Mouse (Mus musculus) embryo, embryonic 10 days (tissue): Measurements from ENCODE around the gene Loxl3.
A peak's percentile ranks its signal among the peaks of the same experiment; 100 is the strongest.

Source experiments
- DNase-seq: peaks from one replicate; pipeline ENCODE4 v3.0.0-alpha.2; 2015; ENCODE audit warnings: low spot score

Loxl3 gene

GRCm38 (mm10) chr6:83033249-83034185 lies at the start of gene Loxl3, which contains the start of gene Dok1:
Loxl3 (plus strand) TSS chr6:83034173.
Dok1 (minus strand) TSS chr6:83033471.
- peak; percentile 86 for DNase-seq

- peak; percentile 82 for DNase-seq
Measured at GRCm38 (mm10) chr6:82987411-82987971, 46.5 kb upstream of the Loxl3 start.

GRCm38 (mm10) chr6:82993696-82994095 lies 40.3 kb upstream of the Loxl3 start:
- DNase-seq = no peak

- no peak for DNase-seq
Measured at GRCm38 (mm10) chr6:82994372-82994771, 39.6 kb upstream of the Loxl3 start.

- DNase-seq = peak; percentile 98
Measured at GRCm38 (mm10) chr6:82996740-82997315, 37.1 kb upstream of the Loxl3 start.

- DNase-seq = peak; percentile 49
Measured at GRCm38 (mm10) chr6:82997511-82998102, 36.4 kb upstream of the Loxl3 start.

GRCm38 (mm10) chr6:82998326-82998725 lies 35.6 kb upstream of the Loxl3 start:
- DNase-seq = no peak

- no peak for DNase-seq
Measured at GRCm38 (mm10) chr6:82999986-83000385, 34.0 kb upstream of the Loxl3 start.

- no peak for DNase-seq
Measured at GRCm38 (mm10) chr6:83003082-83003481, 30.9 kb upstream of the Loxl3 start.

- no peak for DNase-seq
Measured at GRCm38 (mm10) chr6:83003850-83004249, 30.1 kb upstream of the Loxl3 start.

- no peak for DNase-seq
Measured at GRCm38 (mm10) chr6:83004309-83004708, 29.7 kb upstream of the Loxl3 start.

DNA sequence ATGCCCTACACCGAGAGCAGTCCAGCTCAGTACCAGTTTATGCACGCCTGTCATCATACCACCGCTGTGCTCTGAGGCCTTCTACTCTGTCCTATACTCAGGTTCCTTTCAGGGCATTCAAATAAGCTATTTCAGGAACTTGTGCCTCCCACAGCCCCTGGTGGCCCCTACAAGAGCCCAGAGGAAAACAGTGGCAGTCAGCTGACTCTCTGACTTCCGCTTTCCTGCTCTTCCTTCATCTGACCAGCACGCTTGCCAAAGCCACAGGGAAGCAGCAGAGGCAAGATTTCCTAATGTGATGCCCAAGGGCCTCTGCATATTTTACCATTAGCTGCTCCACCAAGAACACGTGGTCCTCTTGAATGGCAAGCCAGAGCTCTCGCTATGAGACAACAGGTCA lies 29.1 kb upstream of the Loxl3 start:
- DNase-seq = no peak

GRCm38 (mm10) chr6:83005444-83006011 lies 28.4 kb upstream of the Loxl3 start:
- DNase-seq = no peak

DNA sequence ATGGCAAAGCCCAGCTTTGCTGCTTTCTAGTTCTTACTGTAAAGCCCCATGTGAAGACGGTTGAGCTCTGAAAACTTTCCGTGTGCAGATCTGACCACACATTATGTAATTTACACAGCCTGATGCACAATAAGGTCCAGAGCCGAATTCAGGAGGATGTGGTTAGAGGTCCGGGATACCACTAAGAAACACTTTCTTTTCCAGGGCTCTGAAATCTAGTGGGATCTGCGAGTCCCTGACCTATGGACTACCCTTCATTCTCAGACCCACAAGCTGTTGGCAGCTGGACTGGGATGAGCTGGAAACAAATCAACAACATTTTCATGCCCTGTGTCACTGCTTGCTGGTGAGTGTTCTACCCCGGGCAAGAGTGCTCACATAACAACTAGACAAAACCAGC lies 27.9 kb upstream of the Loxl3 start:
- DNase-seq = no peak

GRCm38 (mm10) chr6:83008659-83009058 lies 25.3 kb upstream of the Loxl3 start:
- DNase-seq = no peak

DNA sequence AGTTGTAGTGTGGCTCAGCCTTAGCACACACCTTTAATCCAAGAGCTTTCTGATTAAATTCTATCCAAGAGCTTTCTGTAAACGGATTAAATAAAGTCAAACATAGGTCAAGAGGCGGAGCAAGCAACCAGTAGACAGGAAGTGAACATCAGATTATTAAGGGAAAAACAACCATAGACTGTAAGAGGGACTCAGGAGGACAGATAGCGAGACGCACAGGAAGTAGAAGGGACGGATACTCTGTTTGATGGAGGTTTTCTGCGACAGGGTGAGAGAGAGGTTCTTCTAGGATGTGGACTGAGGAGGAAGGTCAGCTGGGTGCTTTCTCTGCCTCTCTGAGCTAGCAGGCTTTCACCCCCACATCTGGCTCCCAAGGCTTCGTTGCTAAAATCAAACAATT lies 24.0 kb upstream of the Loxl3 start:
- DNase-seq = no peak

- no peak for DNase-seq
Measured at GRCm38 (mm10) chr6:83011255-83011654, 22.7 kb upstream of the Loxl3 start.

GRCm38 (mm10) chr6:83011756-83012155 lies 22.2 kb upstream of the Loxl3 start:
- DNase-seq = no peak

- no peak for DNase-seq
Measured at GRCm38 (mm10) chr6:83013444-83013843, 20.5 kb upstream of the Loxl3 start.

DNA sequence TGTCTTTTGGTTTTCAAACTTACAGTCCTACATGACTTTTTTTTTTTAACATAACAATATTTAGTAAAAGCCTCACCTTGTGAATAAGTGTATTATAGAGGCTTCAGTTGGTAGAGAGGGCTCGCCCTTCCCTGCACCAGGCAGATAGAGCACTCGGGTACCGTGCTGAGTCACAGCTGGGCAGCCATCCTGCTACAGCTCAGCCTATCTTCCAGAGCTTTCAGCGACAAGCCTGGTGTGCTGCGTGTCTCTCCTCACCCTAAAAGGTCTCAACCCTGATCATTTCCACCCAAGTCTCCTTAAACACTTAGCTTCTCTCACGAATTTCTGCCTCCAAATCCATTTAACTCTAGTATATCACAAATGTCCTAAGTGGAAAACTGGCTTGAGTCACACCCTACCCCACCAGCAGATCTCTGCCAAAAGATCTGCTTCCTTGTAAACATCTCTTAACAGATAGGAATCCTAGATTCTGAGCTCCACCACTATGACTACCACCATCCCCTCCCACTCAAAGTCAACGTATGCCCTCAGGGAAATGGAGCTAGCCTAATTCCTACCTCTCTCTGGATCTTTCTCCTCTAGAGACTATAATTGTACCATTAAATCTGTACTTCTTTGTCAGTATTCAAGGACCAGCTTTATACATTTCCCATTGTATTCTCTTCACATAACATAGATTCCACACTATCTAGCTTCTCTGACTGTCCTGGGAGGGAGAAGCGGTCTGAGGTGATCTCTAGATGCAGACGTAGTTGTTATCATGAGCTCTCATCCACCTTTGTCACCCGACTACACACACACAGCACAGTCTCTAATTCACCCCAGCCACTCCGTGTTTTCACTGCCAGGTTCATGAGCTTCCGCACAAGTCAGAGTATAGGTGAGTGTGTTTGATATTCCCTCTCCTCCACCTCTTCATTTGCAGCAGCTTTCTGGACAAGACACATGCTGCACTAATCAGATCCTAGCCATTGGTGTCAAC lies 19.2 kb upstream of the Loxl3 start:
- no peak for DNase-seq

DNA sequence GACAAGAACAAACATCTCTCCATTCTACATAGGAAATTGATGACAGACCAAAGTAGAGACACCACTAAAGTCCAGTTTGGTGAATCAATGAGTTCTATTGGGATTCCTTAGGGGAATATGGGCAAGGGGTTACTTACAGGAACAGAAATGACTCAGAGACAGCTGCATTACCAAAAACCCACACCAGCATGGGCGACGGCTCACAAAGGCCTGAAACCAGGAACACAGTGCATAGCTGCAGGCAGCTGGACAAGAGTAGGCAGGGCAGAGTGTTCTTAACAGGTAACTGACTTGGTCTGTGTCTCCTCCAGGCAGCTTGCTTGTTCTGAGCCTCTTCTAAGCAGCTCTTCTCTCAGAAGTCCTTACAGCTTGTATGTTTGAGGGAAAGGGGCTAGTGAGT lies 18.2 kb upstream of the Loxl3 start:
- DNase-seq = no peak
